8 mouse cellular contexts compared by ENCODE assay signal in the genomic region with DNA sequence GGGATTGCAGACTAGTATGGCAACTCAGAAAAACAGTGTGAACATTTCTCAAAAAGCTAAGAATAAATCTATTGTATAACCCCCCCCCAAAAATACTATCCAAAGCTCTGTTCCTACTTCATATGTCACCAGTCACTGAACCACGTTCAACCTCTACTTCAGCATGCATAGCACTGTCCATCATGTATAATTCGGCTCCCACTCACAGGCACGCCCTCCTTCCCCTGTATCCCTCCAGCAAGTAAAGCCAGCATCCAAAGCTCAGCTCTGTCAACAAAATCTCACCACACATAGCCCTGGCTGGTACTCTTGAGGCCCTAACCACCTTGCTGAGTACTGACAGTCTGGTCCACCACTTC. TPM values are rescaled to one million over a fixed set of nuclear protein-coding genes. Genes with fewer than 3 reads are reported as not detected.
DNase-seq lines count a peak whose midpoint lies in the region; ATAC-seq and TF ChIP-seq lines count a peak whose summit lies in the region.

No protein-coding gene starts in this region.

- no peaks in the 10 kb centered on the region for H3K27me3 ChIP-seq in heart, embryonic 16.5 days (ENCODE audit: control insufficient read depth, insufficient read depth, low read length)
- H3K27me3 ChIP-seq in MEL (ENCODE audit: control insufficient read depth in 1 of 2, insufficient read depth in 2 of 2, low read length in 2 of 2): no peaks in the 10 kb centered on the region; a peak in 1 of 4 replicates
- no peaks in the 10 kb centered on the region for H3K27me3 ChIP-seq in hindbrain, embryonic 11.5 days (ENCODE audit: control insufficient read depth, insufficient read depth, low read length)
- no peaks in the 10 kb centered on the region for H3K27me3 ChIP-seq in midbrain, embryonic 11.5 days (ENCODE audit: control insufficient read depth, insufficient read depth, low read length)

- no peak for DNase-seq in heart, postnatal 4 days
- no peak for DNase-seq in MEL (ENCODE audit: low read depth, low spot score)
- DNase-seq in hindbrain, embryonic 11.5 days (ENCODE audit: low spot score): no peak
- DNase-seq in midbrain, embryonic 11.5 days (ENCODE audit: low spot score, missing footprints): no peak
- no peak for DNase-seq in urinary bladder, postnatal 10 days (ENCODE audit: low spot score)
- no peak for DNase-seq in adrenal gland, postnatal 36 days
- no peak for DNase-seq in cerebellum, adult 11-12 months

- no peak for TF ChIP-seq RAD21 in MEL (IDR thresholded peaks at IDR 0.05; ENCODE audit: low read depth, low read length)

- no peak for TF ChIP-seq POLR2A in MEL (IDR thresholded peaks at IDR 0.05; ENCODE audit: control insufficient read depth in 1 of 2, insufficient read depth in 1 of 2, low read depth in 1 of 2, low read length in 2 of 2, poor library complexity in 1 of 2)

- no peak for TF ChIP-seq CTCF in MEL (IDR thresholded peaks at IDR 0.05 in 2 of 3, conservative IDR thresholded peaks at IDR 0.05 in 1 of 3; ENCODE audit: control insufficient read depth in 1 of 3, insufficient read depth in 1 of 3, low read depth in 2 of 3, low read length in 3 of 3, poor library complexity in 1 of 3, severe bottlenecking in 1 of 3)

- H3K4me1 ChIP-seq in heart, embryonic 16.5 days (ENCODE audit: control insufficient read depth, insufficient read depth, low read length): peaks cover 9% of the 10 kb centered on the region
- H3K4me1 ChIP-seq in MEL (ENCODE audit: control insufficient read depth in 1 of 2, insufficient read depth in 2 of 2, low read length in 2 of 2): peaks cover 0 to 5% of the 10 kb centered on the region in 2 experiments; a peak in 2 of 4 replicates
- H3K4me1 ChIP-seq in hindbrain, embryonic 11.5 days (replicated peaks; ENCODE audit: control insufficient read depth, insufficient read depth, low read length): no peaks in the 10 kb centered on the region
- H3K4me1 ChIP-seq in midbrain, embryonic 11.5 days (ENCODE audit: control insufficient read depth, insufficient read depth, low read length): peaks cover 2% of the 10 kb centered on the region; the same call in 1 of the 2 replicates

- TF ChIP-seq EP300 in MEL (IDR thresholded peaks at IDR 0.05; ENCODE audit: low read depth in 1 of 2, low read length in 2 of 2): no peak

- no peak for ATAC-seq in heart, embryonic 16.5 days (replicated peaks; ENCODE audit: extremely low read depth, insufficient read depth, low FRiP score)
- peak; percentile 69; the same call in 1 of the 2 replicates for ATAC-seq in hindbrain, embryonic 11.5 days (ENCODE audit: low FRiP score)
- no peak; the same call in 1 of the 2 replicates for ATAC-seq in midbrain, embryonic 11.5 days (ENCODE audit: low FRiP score)

- peak overlapping the region; percentile 86; the same call in 1 of the 2 replicates for H3K27ac ChIP-seq in heart, embryonic 16.5 days (ENCODE audit: low read length)
- H3K27ac ChIP-seq in MEL (ENCODE audit: control insufficient read depth, low read depth, low read length): no peak overlapping the region
- H3K27ac ChIP-seq in hindbrain, embryonic 11.5 days (ENCODE audit: low read depth, low read length): no peak overlapping the region
- no peak overlapping the region for H3K27ac ChIP-seq in midbrain, embryonic 11.5 days (ENCODE audit: low read depth, low read length)

- WGBS in heart, embryonic 16.5 days: 35% methylated on average over 3 of the region's 3 CpGs
- WGBS in hindbrain, embryonic 11.5 days: 42% methylated on average over 3 of the region's 3 CpGs
- 58% methylated on average over 3 of the region's 3 CpGs for WGBS in midbrain, embryonic 11.5 days

- peak overlapping the region; percentile 52 for H3K4me2 ChIP-seq in heart, embryonic 16.5 days (ENCODE audit: low read depth, low read length)
- peak overlapping the region; percentile 17; the same call in 1 of the 2 replicates for H3K4me2 ChIP-seq in hindbrain, embryonic 11.5 days (replicated peaks; ENCODE audit: low read depth, low read length)
- peak overlapping the region; percentile 40 for H3K4me2 ChIP-seq in midbrain, embryonic 11.5 days

- peak overlapping the region; percentile 68 for H3K4me3 ChIP-seq in heart, embryonic 16.5 days (ENCODE audit: low read length)
- H3K4me3 ChIP-seq in MEL (ENCODE audit: control insufficient read depth in 1 of 2, insufficient read depth in 1 of 2, low read depth in 2 of 2, low read length in 2 of 2): peak overlapping the region; percentile 85 to 92
- peak overlapping the region; percentile 45 for H3K4me3 ChIP-seq in hindbrain, embryonic 11.5 days (ENCODE audit: low read depth, low read length)
- H3K4me3 ChIP-seq in midbrain, embryonic 11.5 days (ENCODE audit: low read depth, low read length): peak overlapping the region; percentile 49

- H3K79me2 ChIP-seq in MEL (ENCODE audit: control insufficient read depth, insufficient read depth, low read length, poor library complexity): no peaks in the 10 kb centered on the region; the same call in 1 of the 2 replicates

- H3K9me3 ChIP-seq in heart, embryonic 16.5 days (replicated peaks; ENCODE audit: control insufficient read depth, low read length): no peaks in the 10 kb centered on the region
- H3K9me3 ChIP-seq in MEL (replicated peaks; ENCODE audit: insufficient read depth, low read length): no peaks in the 10 kb centered on the region
- no peaks in the 10 kb centered on the region for H3K9me3 ChIP-seq in hindbrain, embryonic 11.5 days (ENCODE audit: control insufficient read depth, low read length)
- H3K9me3 ChIP-seq in midbrain, embryonic 11.5 days (ENCODE audit: control insufficient read depth, low read length): no peaks in the 10 kb centered on the region

- H3K36me3 ChIP-seq in heart, embryonic 16.5 days (ENCODE audit: control insufficient read depth, insufficient read depth): peaks cover 6% of the 10 kb centered on the region; the same call in 1 of the 2 replicates
- no peaks in the 10 kb centered on the region for H3K36me3 ChIP-seq in MEL (ENCODE audit: control insufficient read depth in 1 of 2, insufficient read depth in 2 of 2, low read length in 2 of 2)
- no peaks in the 10 kb centered on the region for H3K36me3 ChIP-seq in hindbrain, embryonic 11.5 days (ENCODE audit: control insufficient read depth, insufficient read depth, low read length)
- H3K36me3 ChIP-seq in midbrain, embryonic 11.5 days (ENCODE audit: control insufficient read depth, insufficient read depth, low read length): no peaks in the 10 kb centered on the region

- peak overlapping the region; percentile 71; the same call in 1 of the 2 replicates for H3K9ac ChIP-seq in heart, embryonic 16.5 days (ENCODE audit: low read length)
- H3K9ac ChIP-seq in MEL (ENCODE audit: control insufficient read depth, low read depth, low read length, poor library complexity, severe bottlenecking): 0 out of 2 replicates have a peak overlapping the region, but pooled peaks have one; percentile 36
- H3K9ac ChIP-seq in hindbrain, embryonic 11.5 days (ENCODE audit: low read depth, low read length): peak overlapping the region; percentile 65; the same call in 1 of the 2 replicates
- peak overlapping the region; percentile 73; the same call in 1 of the 2 replicates for H3K9ac ChIP-seq in midbrain, embryonic 11.5 days (ENCODE audit: low read length)

TF ChIP-seq in MEL, 35 proteins besides CTCF, POLR2A, EP300 and RAD21:
- TF ChIP-seq TAL1 (IDR thresholded peaks at IDR 0.05; ENCODE audit: low read length): no peak
- no peak for TF ChIP-seq USF1 (IDR thresholded peaks at IDR 0.05; ENCODE audit: low read depth, low read length)

RNA-seq across cellular contexts. Expression of a gene that starts 0.8 kb away (rescaled TPM):
- 26.8 and 29.5 TPM in 2 replicates for polyA plus RNA-seq in heart, embryonic 16.5 days (2015; fragmentation: Nextera tagmentation; extraction: Ambion mirVana)
- 10 to 100 TPM; 11.1 to 13.2 TPM for total RNA-seq in heart, postnatal 4 days (2021)
- total RNA-seq in MEL (2012; rRNA removed): 7.5 and 9.2 TPM in 2 replicates
- 10 to 100 TPM in 1 of 2 experiments, not detected in 1; 10.4 TPM for polyA plus RNA-seq in MEL (2012; ENCODE audit: insufficient read depth in 1 of 2, insufficient read length in 2 of 2, low read depth in 1 of 2, low replicate concordance in 2 of 2, missing spikeins in 1 of 2)
- polyA plus RNA-seq in hindbrain, embryonic 11.5 days (2014; fragmentation: Nextera tagmentation; extraction: Ambion mirVana): 30.4 TPM in 2 replicates
- polyA plus RNA-seq in midbrain, embryonic 11.5 days (2014; fragmentation: Nextera tagmentation; extraction: Ambion mirVana): 32.4 and 32.8 TPM in 2 replicates
- 10 to 100 TPM; 16.7 to 19.9 TPM for total RNA-seq in adrenal gland, postnatal 36 days (2021)

RNA-seq across cellular contexts. Expression of a gene that starts 20.0 kb away (rescaled TPM):
- polyA plus RNA-seq in heart, embryonic 16.5 days (2015; fragmentation: Nextera tagmentation; extraction: Ambion mirVana): 1.3 and 1.4 TPM in 2 replicates
- total RNA-seq in heart, postnatal 4 days (2021): 10 to 100 TPM; 14.8 to 16.3 TPM
- 2.9 and 3.1 TPM in 2 replicates for total RNA-seq in MEL (2012; rRNA removed)
- 1 to 10 TPM in 1 of 2 experiments, not detected in 1; 8.1 TPM for polyA plus RNA-seq in MEL (2012; ENCODE audit: insufficient read depth in 1 of 2, insufficient read length in 2 of 2, low read depth in 1 of 2, low replicate concordance in 2 of 2, missing spikeins in 1 of 2)
- polyA plus RNA-seq in hindbrain, embryonic 11.5 days (2014; fragmentation: Nextera tagmentation; extraction: Ambion mirVana): 4.0 and 5.0 TPM in 2 replicates
- polyA plus RNA-seq in midbrain, embryonic 11.5 days (2014; fragmentation: Nextera tagmentation; extraction: Ambion mirVana): 3.0 and 3.8 TPM in 2 replicates
- 10 to 100 TPM; 31.1 to 38.0 TPM for total RNA-seq in adrenal gland, postnatal 36 days (2021)
